Mouse (Mus musculus) ES-Bruce4 (cell line): ENCODE data around the gene Lims1.

Experiments used
- CTCF ChIP-seq: IDR thresholded peaks from one replicate; pipeline ENCODE4 v1.8.1; 2011; ENCODE audit warnings: low read depth, low read length
- EP300 ChIP-seq: IDR thresholded peaks from 2 replicates; pipeline ENCODE4 v1.6.1; 2011; ENCODE audit warnings: low read depth, low read length; ENCODE audit not compliant: insufficient read depth
- POLR2A ChIP-seq: IDR thresholded peaks from one replicate; pipeline ENCODE4 v1.8.1; 2011; ENCODE audit warnings: low read length; ENCODE audit not compliant: insufficient read depth

GRCm38 (mm10) chr10:58451575-58451974 lies 128.3 kb downstream of the Lims1 start:
- TF ChIP-seq CTCF, result no peak
- no peak for TF ChIP-seq POLR2A
- no peak for TF ChIP-seq EP300
